Mouse (Mus musculus) cerebellum, adult 2 months (tissue): ENCODE data around the gene Chp2.

Experiments used
- CTCF ChIP-seq: fragments of 200-500 bp; IDR thresholded peaks from 2 replicates; pipeline ENCODE4 v1.5.1; 2011; ENCODE audit warnings: low read depth, mild to moderate bottlenecking, control low read depth, low read length, moderate library complexity, borderline replicate concordance; ENCODE audit not compliant: insufficient read depth
- POLR2A ChIP-seq: fragments of 200-500 bp; IDR thresholded peaks from 2 replicates; pipeline ENCODE4 v1.6.1; 2011; ENCODE audit warnings: low read length, control low read depth, borderline replicate concordance; ENCODE audit not compliant: insufficient read depth

DNA sequence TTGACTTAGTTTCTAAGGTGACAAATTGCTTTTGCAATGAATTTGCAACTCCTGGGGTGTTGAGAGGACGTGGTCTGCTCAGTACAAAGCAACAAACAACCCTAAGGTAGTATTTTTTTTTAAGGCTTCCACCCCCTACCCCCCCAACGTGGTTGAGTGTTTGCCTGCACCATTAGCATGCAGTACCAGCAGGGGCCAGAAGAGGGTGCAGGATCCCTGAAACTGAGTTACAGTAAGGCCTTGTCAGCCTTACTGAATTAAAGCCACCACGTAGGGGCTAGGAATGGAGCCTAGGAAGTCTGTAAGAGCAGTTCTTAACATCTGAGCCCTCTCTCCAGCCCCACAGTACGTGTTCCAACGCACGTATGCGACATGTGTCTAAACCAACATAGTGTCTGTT lies 29.8 kb upstream of the Chp2 start:
- TF ChIP-seq CTCF (peak; percentile 72), POLR2A (no peak)
